Mouse (Mus musculus): Measurements from ENCODE around the gene Pip4k2b.

The Pip4k2b gene

GRCm38 (mm10) chr11:97666221-97666620 lies 78.3 kb downstream of the Pip4k2b start:
- no peak for DNase-seq (ENCODE audit: low spot score in 2 of 2)

GRCm38 (mm10) chr11:97665431-97665830 lies 79.1 kb downstream of the Pip4k2b start:
- no peak for DNase-seq (ENCODE audit: low spot score in 2 of 2)

Measured in spleen, postnatal 36 days (tissue).